Mouse (Mus musculus) kidney, postnatal 0 days (tissue): ENCODE results near the gene Fance. TPM values are rescaled to one million over a fixed set of nuclear protein-coding genes. Genes with fewer than 3 reads are reported as not detected.
A peak's percentile ranks its signal among the peaks of the same experiment; 100 is the strongest.

Experiments
- ATAC-seq: fragments of 200-750 bp; cut with Nextera tagmentation; replicated peaks from 2 replicates; pipeline ENCODE4 v1.8.0; 2017; ENCODE audit warnings: low read depth, moderate number of reproducible peaks, moderate TSS enrichment, moderate library complexity; ENCODE audit not compliant: low FRiP score
- DNase-seq: peaks from one replicate; pipeline ENCODE4 v3.0.0-alpha.2; 2016; ENCODE audit warnings: low spot score
- H3K27ac ChIP-seq: fragments of 300-500 bp; sonication (generic); 2 replicates; pipeline ENCODE4 v1.5.1; 2014; ENCODE audit warnings: mild to moderate bottlenecking
- H3K27me3 ChIP-seq: fragments of 300-500 bp; sonication (generic); 2 replicates; pipeline ENCODE4 v1.6.1; 2014; ENCODE audit warnings: low read length, mixed read lengths; ENCODE audit not compliant: insufficient read depth
- H3K36me3 ChIP-seq: fragments of 300-500 bp; sonication (generic); 2 replicates; pipeline ENCODE4 v1.6.1; 2014; ENCODE audit warnings: low read length, mixed read lengths; ENCODE audit not compliant: insufficient read depth
- H3K4me1 ChIP-seq: fragments of 300-500 bp; sonication (generic); replicated peaks from 2 replicates; pipeline ENCODE4 v1.6.1; 2014; ENCODE audit warnings: antibody characterized with exemption, low read length, mixed read lengths; ENCODE audit not compliant: insufficient read depth
- H3K4me2 ChIP-seq: fragments of 300-500 bp; sonication (generic); 2 replicates; pipeline ENCODE4 v1.6.1; 2014; ENCODE audit warnings: mild to moderate bottlenecking, low read length, moderate library complexity, mixed read lengths
- H3K4me3 ChIP-seq: fragments of 300-500 bp; sonication (generic); replicated peaks from 2 replicates; pipeline ENCODE4 v1.5.1; 2014; ENCODE audit warnings: low read depth, low read length
- H3K9ac ChIP-seq: fragments of 300-500 bp; sonication (generic); 2 replicates; pipeline ENCODE4 v1.6.1; 2014; ENCODE audit warnings: low read depth, low read length
- H3K9me3 ChIP-seq: fragments of 300-500 bp; sonication (generic); replicated peaks from 2 replicates; pipeline ENCODE4 v1.6.1; 2016; ENCODE audit warnings: low read length, inconsistent platforms, mixed read lengths
- CTCF ChIP-seq: IDR thresholded peaks from 2 replicates; pipeline ENCODE4 v1.5.1; 2016; ENCODE audit warnings: antibody characterized with exemption, low read depth, mild to moderate bottlenecking, moderate library complexity
- WGBS: fragments of 180-500 bp; shearing (Covaris S2); extraction: QIAGEN DNeasy Blood & Tissue Kit; methylation state at CpG from one replicate; pipeline ENCODE4 v1.1.7; 2014; 5-methylcytosine and 5-hydroxymethylcytosine counted together
- polyA plus RNA-seq: library from polyadenylated mRNA; unstranded; fragments of >200 nt; fragmentation: Nextera tagmentation; extraction: Ambion mirVana; gene quantifications from 2 replicates; pipeline ENCODE4 v1.2.1, GENCODE M21; 2015

Fance gene
- polyA plus RNA-seq, 1 experiment from 2014 or later, result 29.5 TPM

DNA sequence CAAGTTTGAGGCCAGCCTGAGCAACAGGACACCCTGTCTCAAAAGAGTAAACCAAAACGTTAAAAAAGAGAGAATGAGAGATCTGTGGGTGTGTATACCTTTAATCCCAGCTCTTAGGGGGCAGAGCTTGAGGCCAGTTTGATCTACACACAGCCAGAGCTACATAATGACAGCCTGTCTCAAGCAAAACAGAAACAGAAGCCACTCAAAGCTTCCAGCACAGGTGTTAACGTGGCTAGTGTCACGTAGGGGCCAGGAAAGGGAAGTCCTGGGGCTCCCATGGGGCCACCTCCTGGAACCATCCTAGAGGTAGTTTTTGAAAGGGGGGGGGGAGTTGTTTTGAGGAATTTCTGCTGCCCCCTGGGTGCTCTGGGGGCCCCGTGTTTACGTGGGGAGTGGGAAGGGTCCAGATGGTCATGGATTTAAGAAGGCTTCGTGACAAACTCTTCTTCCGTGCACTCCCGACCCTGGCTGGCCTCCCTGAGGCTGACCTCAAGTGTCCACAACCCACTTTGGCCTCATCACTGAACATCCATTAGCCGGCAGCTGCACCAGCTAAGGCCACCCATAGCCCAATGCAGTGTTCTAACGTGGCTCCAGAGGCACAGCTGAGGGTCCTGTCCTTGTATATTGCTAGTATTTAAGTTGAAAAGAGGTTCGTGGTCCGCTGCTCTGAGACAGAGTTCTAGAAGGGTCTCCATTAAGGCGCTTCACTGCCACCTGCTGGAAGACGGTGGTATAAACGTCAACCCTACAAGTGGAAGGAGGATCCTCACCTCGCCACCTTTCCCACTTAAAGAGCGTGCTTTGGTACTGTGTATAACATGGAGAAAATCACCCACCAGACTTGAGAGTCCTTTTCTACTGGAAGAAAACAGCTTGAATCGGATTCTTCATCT lies 4.8 kb upstream of the Fance start:
- peak; percentile 96 for TF ChIP-seq CTCF
- H3K4me1 ChIP-seq, result no peaks in the 10 kb centered on the region
- H3K4me3 ChIP-seq, result no peak overlapping the region
- no peaks in the 10 kb centered on the region for H3K36me3 ChIP-seq
- 13% methylated on average over 18 of the region's 18 CpGs for WGBS
- ATAC-seq, result 0 out of 2 replicates have a peak, but pooled peaks have one; percentile 4
- no peak overlapping the region for H3K9ac ChIP-seq
- H3K4me2 ChIP-seq, result no peak overlapping the region
- no peaks in the 10 kb centered on the region for H3K9me3 ChIP-seq
- no peak overlapping the region for H3K27ac ChIP-seq
- DNase-seq, result peak; percentile 96
- H3K27me3 ChIP-seq, result no peaks in the 10 kb centered on the region

- H3K36me3 ChIP-seq, result 0 out of 2 replicates have a peak, but pooled peaks cover 2% of the 10 kb centered on the region
- H3K9me3 ChIP-seq, result no peaks in the 10 kb centered on the region
- no peak overlapping the region for H3K27ac ChIP-seq
- ATAC-seq, result no peak
- no peaks in the 10 kb centered on the region for H3K27me3 ChIP-seq
- H3K4me1 ChIP-seq, result peaks cover 7% of the 10 kb centered on the region
- H3K4me3 ChIP-seq, result no peak overlapping the region
- peak; percentile 31; the same call in 1 of the 2 replicates for TF ChIP-seq CTCF
- no peak for DNase-seq
- H3K9ac ChIP-seq, result no peak overlapping the region
- WGBS, result 79% methylated on average over 3 of the region's 3 CpGs
- H3K4me2 ChIP-seq, result no peak overlapping the region
Observed at GRCm38 (mm10) chr17:28310831-28311230, 2.5 kb upstream of the Fance start.

- H3K4me1 ChIP-seq, result peaks cover 7% of the 10 kb centered on the region
- H3K27ac ChIP-seq, result 0 out of 2 replicates have a peak overlapping the region, but pooled peaks have one; percentile 15
- ATAC-seq (no peak), DNase-seq (peak; percentile 27)
- no peaks in the 10 kb centered on the region for H3K27me3 ChIP-seq
- H3K9me3 ChIP-seq, result no peaks in the 10 kb centered on the region
- H3K36me3 ChIP-seq, result 0 out of 2 replicates have a peak, but pooled peaks cover 8% of the 10 kb centered on the region
- TF ChIP-seq CTCF, result no peak
- H3K4me2 ChIP-seq, result no peak overlapping the region
- no peak overlapping the region for H3K9ac ChIP-seq
- no peak overlapping the region for H3K4me3 ChIP-seq
- WGBS, result 54% methylated on average over 5 of the region's 5 CpGs
Observed at GRCm38 (mm10) chr17:28311366-28312132, 1.8 kb upstream of the Fance start.

DNA sequence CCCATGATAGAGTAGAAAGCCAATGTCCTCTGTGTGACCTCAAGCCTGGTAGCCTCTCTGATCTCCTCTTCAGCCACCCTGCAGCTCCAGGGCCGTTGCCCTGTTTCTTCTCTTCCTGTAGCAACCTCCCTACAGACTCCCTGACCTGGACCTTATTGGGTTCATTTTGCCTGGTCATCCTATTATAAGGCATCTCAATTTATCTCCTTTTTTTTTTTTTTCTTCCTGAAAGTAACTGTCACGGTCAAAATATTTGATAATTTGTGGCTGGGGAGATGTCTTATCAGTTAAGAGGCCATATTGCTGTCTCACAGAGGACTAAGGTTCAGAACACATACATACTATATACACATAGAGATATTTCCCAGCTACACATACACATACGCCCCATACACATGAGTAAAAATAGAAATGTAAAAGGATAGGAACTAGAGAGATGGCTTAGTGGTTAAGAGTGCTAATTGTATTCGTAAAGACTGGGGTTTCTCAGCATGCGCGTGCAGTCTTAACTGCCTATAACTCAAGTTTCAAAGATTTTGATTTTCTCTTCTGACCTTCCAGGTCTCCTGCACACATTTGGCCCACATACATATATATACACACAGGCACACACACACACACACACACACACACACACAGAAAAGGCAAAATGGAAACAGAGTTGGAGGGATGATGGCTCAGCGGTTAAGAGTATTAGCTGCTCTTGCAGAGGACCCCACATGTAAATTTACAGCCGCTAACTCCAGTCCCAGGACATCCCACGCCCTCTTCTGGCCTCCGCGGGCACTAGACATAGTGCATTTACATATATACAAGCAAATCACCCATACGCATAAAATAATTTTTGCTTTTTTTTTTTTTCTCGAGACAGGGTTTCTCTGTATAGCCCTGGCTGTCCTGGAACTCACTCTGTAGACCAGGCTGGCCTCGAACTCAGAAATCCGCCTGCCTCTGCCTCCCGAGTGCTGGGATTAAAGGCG lies 797 bp upstream of the Fance start:
- peak; percentile 53 for DNase-seq
- Histone ChIP-seq H3K4me1 (peaks cover 7% of the 10 kb centered on the region), H3K4me2 (peak overlapping the region; percentile 38), H3K27me3 (no peaks in the 10 kb centered on the region), H3K9ac (no peak overlapping the region), H3K9me3 (no peaks in the 10 kb centered on the region), H3K36me3 (peaks cover 17% of the 10 kb centered on the region; the same call in 1 of the 2 replicates), H3K27ac (peak overlapping the region; percentile 33; the same call in 1 of the 2 replicates), H3K4me3 (peak overlapping the region; percentile 76)
- TF ChIP-seq CTCF, result peak; percentile 56
- 25% methylated on average over 17 of the region's 17 CpGs for WGBS
- ATAC-seq, result peak; percentile 0; the same call in 1 of the 2 replicates

DNA sequence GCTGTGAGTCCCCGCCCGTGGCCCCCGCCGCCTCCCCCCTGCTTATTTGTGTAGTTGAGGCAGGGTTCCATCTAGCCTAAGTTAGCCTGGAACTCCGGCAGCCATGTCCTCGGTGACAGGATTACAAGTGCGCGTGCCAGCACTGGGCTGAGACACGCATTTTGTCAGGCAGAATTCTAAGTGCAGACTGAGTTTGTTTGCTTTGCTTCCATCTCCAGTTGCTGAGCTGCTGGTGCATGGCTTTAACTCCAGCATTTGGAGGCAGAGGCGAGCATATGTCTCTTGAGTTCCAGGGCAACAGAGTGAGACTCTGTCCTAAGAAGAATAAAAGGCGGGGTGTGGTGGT lies 534 bp downstream of the Fance start:
- Histone ChIP-seq H3K9ac (peak overlapping the region; percentile 82), H3K9me3 (no peaks in the 10 kb centered on the region), H3K4me1 (peaks cover 7% of the 10 kb centered on the region), H3K27me3 (no peaks in the 10 kb centered on the region), H3K36me3 (peaks cover 25% of the 10 kb centered on the region; the same call in 1 of the 2 replicates), H3K4me3 (peak overlapping the region; percentile 76), H3K4me2 (peak overlapping the region; percentile 94), H3K27ac (peak overlapping the region; percentile 93)
- 3% methylated on average over 11 of the region's 11 CpGs for WGBS
- DNase-seq (peak; percentile 55), ATAC-seq (peak; percentile 30; the same call in 1 of the 2 replicates)
- no peak for TF ChIP-seq CTCF
